In genomic region chr3:138096263-138097028, GRCm38 (mm10) we compare ENCODE assay signal across 14 mouse cellular contexts. TPM values are rescaled to one million over a fixed set of nuclear protein-coding genes. Genes with fewer than 3 reads are reported as not detected.
A peak's percentile ranks its signal among the peaks of the same experiment; 100 is the strongest.
DNase-seq lines count a peak whose midpoint lies in the region; ATAC-seq and TF ChIP-seq lines count a peak whose summit lies in the region.
"Had no signal": no experiment of that assay in that cellular context is flagged by ENCODE, and none has a peak within 500 bp of the region (broad histone marks: within the 10 kb centered on the region; RNA-seq: fewer than 3 reads in every experiment).

No protein-coding gene starts in this region.

- DNase-seq in heart, adult 2 months = no peak
- DNase-seq in liver (no peak), 3134 (ENCODE audit: extremely low read depth, insufficient read length, low spot score) (peak; percentile 25)
- DNase-seq in adrenal gland, postnatal 14 days = peak; percentile 48
- DNase-seq in T-cell, adult 2 months (ENCODE audit: low spot score) = no peak
- DNase-seq: gastrocnemius, postnatal 25 days; kidney, adult 9 months had no signal

- H3K4me3 ChIP-seq in heart, embryonic 15.5 days = no peak overlapping the region
- H3K4me3 ChIP-seq in heart, adult 2 months = no peak overlapping the region
- H3K4me3 ChIP-seq in liver, embryonic 16.5 days (ENCODE audit: low read depth, low read length) = no peak overlapping the region
- H3K4me3 ChIP-seq: heart, embryonic 12.5 days; hindbrain, embryonic 15.5 days; limb, embryonic 12.5 days; megakaryocyte, embryonic 14.5 days had no signal

- H3K9me3 ChIP-seq in heart, embryonic 15.5 days (replicated peaks) = no peaks in the 10 kb centered on the region
- H3K9me3 ChIP-seq in liver, embryonic 16.5 days (replicated peaks; ENCODE audit: control insufficient read depth, low read length) = no peaks in the 10 kb centered on the region
- H3K9me3 ChIP-seq: heart, embryonic 12.5 days; hindbrain, embryonic 15.5 days; limb, embryonic 12.5 days; megakaryocyte, embryonic 14.5 days had no signal

- no peak for TF ChIP-seq EP300 in heart, adult 2 months (IDR thresholded peaks at IDR 0.05; ENCODE audit: insufficient read depth, low read depth, low read length)

- H3K36me3 ChIP-seq in heart, embryonic 15.5 days = no peaks in the 10 kb centered on the region
- no peaks in the 10 kb centered on the region for H3K36me3 ChIP-seq in heart, adult 2 months (ENCODE audit: control insufficient read depth, insufficient read depth, low read length)
- no peaks in the 10 kb centered on the region for H3K36me3 ChIP-seq in liver, embryonic 16.5 days (ENCODE audit: control insufficient read depth, insufficient read depth)
- H3K36me3 ChIP-seq: heart, embryonic 12.5 days; hindbrain, embryonic 15.5 days; limb, embryonic 12.5 days had no signal

- no peak for ATAC-seq in heart, embryonic 15.5 days (replicated peaks; ENCODE audit: insufficient number of reproducible peaks, insufficient read depth, low FRiP score, low read depth)
- ATAC-seq in liver, embryonic 16.5 days (ENCODE audit: low read depth) = peak; percentile 32; the same call in 1 of the 2 replicates

- H3K4me1 ChIP-seq in heart, embryonic 15.5 days (replicated peaks) = peaks cover 27% of the 10 kb centered on the region
- H3K4me1 ChIP-seq in heart, adult 2 months (ENCODE audit: control insufficient read depth, insufficient read depth, low read length) = peaks cover 3% of the 10 kb centered on the region
- no peaks in the 10 kb centered on the region for H3K4me1 ChIP-seq in liver, embryonic 16.5 days (ENCODE audit: control insufficient read depth, low read depth, low read length)
- H3K4me1 ChIP-seq: limb, embryonic 12.5 days had no signal

- H3K27me3 ChIP-seq in heart, embryonic 15.5 days = no peaks in the 10 kb centered on the region
- H3K27me3 ChIP-seq in heart, adult 2 months (ENCODE audit: control insufficient read depth, insufficient read depth, low read length) = no peaks in the 10 kb centered on the region
- H3K27me3 ChIP-seq in liver, embryonic 16.5 days (ENCODE audit: control insufficient read depth, insufficient read depth, low read depth, low read length) = no peaks in the 10 kb centered on the region
- H3K27me3 ChIP-seq: heart, embryonic 12.5 days; hindbrain, embryonic 15.5 days; limb, embryonic 12.5 days had no signal

- H3K27ac ChIP-seq in heart, embryonic 15.5 days = peak overlapping the region; percentile 49; the same call in 1 of the 2 replicates
- H3K27ac ChIP-seq in heart, adult 2 months = no peak overlapping the region
- H3K27ac ChIP-seq in liver, embryonic 16.5 days (ENCODE audit: low read length) = no peak overlapping the region
- H3K27ac ChIP-seq: limb, embryonic 12.5 days had no signal

- no peak for TF ChIP-seq CTCF in heart, adult 2 months (IDR thresholded peaks at IDR 0.05)

- TF ChIP-seq POLR2A in heart, adult 2 months (IDR thresholded peaks at IDR 0.05; ENCODE audit: insufficient read depth, low read depth, low read length) = no peak

- H3K4me2 ChIP-seq in heart, embryonic 15.5 days = no peak overlapping the region
- no peak overlapping the region for H3K4me2 ChIP-seq in liver, embryonic 16.5 days (ENCODE audit: low read depth, low read length)
- H3K4me2 ChIP-seq: heart, embryonic 12.5 days; hindbrain, embryonic 15.5 days; limb, embryonic 12.5 days had no signal

- intact Hi-C loops in heart, adult 2 months (cut with DNase I) = loop anchor here (2.0 kb wide), 1 partner anchor 46 kb away; the partner anchor contains the start of gene Trmt10a

- WGBS in heart, embryonic 15.5 days = 82% methylated on average over 19 of the region's 19 CpGs
- 82% methylated on average over 19 of the region's 19 CpGs for WGBS in heart, adult 2 months
- WGBS in liver, embryonic 16.5 days (ENCODE audit: insufficient replicate concordance) = 66% methylated on average over 19 of the region's 19 CpGs

- H3K9ac ChIP-seq in heart, embryonic 15.5 days = no peak overlapping the region
- no peak overlapping the region for H3K9ac ChIP-seq in heart, adult 2 months (ENCODE audit: low read depth, low read length)
- no peak overlapping the region for H3K9ac ChIP-seq in liver, embryonic 16.5 days (ENCODE audit: low read depth, low read length)
- H3K9ac ChIP-seq: heart, embryonic 12.5 days; hindbrain, embryonic 15.5 days; limb, embryonic 12.5 days had no signal

- no peaks in the 10 kb centered on the region for H3K79me2 ChIP-seq in heart, adult 2 months (replicated peaks; ENCODE audit: control insufficient read depth, insufficient read depth, low read length)

RNA-seq across cellular contexts. Expression of gene Gm5105, which starts 29.3 kb away (rescaled TPM):
- polyA plus RNA-seq in heart, embryonic 15.5 days (2015; fragmentation: Nextera tagmentation; extraction: Ambion mirVana) = 0.47 and 0.58 TPM in 2 replicates
- 1 to 10 TPM in 1 of 2 experiments, under 1 TPM in 1; 0.77 to 1.4 TPM for total RNA-seq in heart, adult 2 months (2021)
- polyA plus RNA-seq in heart, adult 2 months (2012; rRNA removed) = 1.4 and 2.0 TPM in 2 replicates
- polyA plus RNA-seq in liver, embryonic 16.5 days (2015; fragmentation: Nextera tagmentation; extraction: Ambion mirVana) = not detected in 2 replicates
- not detected in 2 replicates for total RNA-seq in adrenal gland, postnatal 14 days (2021)
- total RNA-seq: ES-E14 had no signal

RNA-seq across cellular contexts. Expression of gene 1110002E22Rik, which starts 31.6 kb away (rescaled TPM):
- polyA plus RNA-seq in heart, embryonic 15.5 days (2015; fragmentation: Nextera tagmentation; extraction: Ambion mirVana) = 13.8 and 16.0 TPM in 2 replicates
- 10 to 100 TPM; 48.1 to 48.8 TPM for total RNA-seq in heart, adult 2 months (2021)
- polyA plus RNA-seq in heart, adult 2 months (2012; rRNA removed) = 14.7 and 22.9 TPM in 2 replicates
- polyA plus RNA-seq in liver, embryonic 16.5 days (2015; fragmentation: Nextera tagmentation; extraction: Ambion mirVana) = 0.07 and 0.30 TPM in 2 replicates
- total RNA-seq in adrenal gland, postnatal 14 days (2021) = 0.04 TPM in 1 of 2 replicates, not detected in the other

RNA-seq across cellular contexts. Expression of gene Trmt10a, which starts 46.8 kb away (rescaled TPM):
- 6.9 and 8.3 TPM in 2 replicates for polyA plus RNA-seq in heart, embryonic 15.5 days (2015; fragmentation: Nextera tagmentation; extraction: Ambion mirVana)
- total RNA-seq in heart, adult 2 months (2021) = 1 to 10 TPM; 3.2 to 3.8 TPM
- 0.47 and 1.3 TPM in 2 replicates for polyA plus RNA-seq in heart, adult 2 months (2012; rRNA removed)
- polyA plus RNA-seq in liver, embryonic 16.5 days (2015; fragmentation: Nextera tagmentation; extraction: Ambion mirVana) = 4.5 and 4.8 TPM in 2 replicates
- 11.7 and 14.7 TPM in 2 replicates for total RNA-seq in adrenal gland, postnatal 14 days (2021)

RNA-seq across cellular contexts. Expression of gene Mttp, which starts 48.3 kb away (rescaled TPM):
- 6.0 and 6.8 TPM in 2 replicates for polyA plus RNA-seq in heart, embryonic 15.5 days (2015; fragmentation: Nextera tagmentation; extraction: Ambion mirVana)
- total RNA-seq in heart, adult 2 months (2021) = 1 to 10 TPM; 5.9 to 6.9 TPM
- polyA plus RNA-seq in heart, adult 2 months (2012; rRNA removed) = 2.0 and 3.0 TPM in 2 replicates
- 45.6 and 48.8 TPM in 2 replicates for polyA plus RNA-seq in liver, embryonic 16.5 days (2015; fragmentation: Nextera tagmentation; extraction: Ambion mirVana)
- total RNA-seq in adrenal gland, postnatal 14 days (2021) = 8.0 and 22.6 TPM in 2 replicates

Comparison
In these comparisons a context has a peak if more than half of its experiments do, and no peak if none do; other contexts are left out.
1. DNase-seq: peak in 3134 (single experiment) and adrenal gland, postnatal 14 days (single experiment); none in heart, adult 2 months (0 of 2), liver (single experiment) and T-cell, adult 2 months (single experiment).
2. RNA of gene 1110002E22Rik, which starts 31.6 kb away (polyA plus RNA-seq): 13.8 to 16.0 TPM in heart, embryonic 15.5 days and 14.7 to 22.9 TPM in heart, adult 2 months; 0.07 to 0.30 TPM in liver, embryonic 16.5 days; every median in the first group is over 10 times any median in the second.